Mouse (Mus musculus): ENCODE measurements around the gene Vps26c. TPM values are rescaled to one million over a fixed set of nuclear protein-coding genes. Genes with fewer than 3 reads are reported as not detected.
A peak's percentile ranks its signal among the peaks of the same experiment; 100 is the strongest.

Gene Vps26c
- 45.7 and 47.6 TPM in 2 replicates for polyA plus RNA-seq (2012; rRNA removed)

DNA sequence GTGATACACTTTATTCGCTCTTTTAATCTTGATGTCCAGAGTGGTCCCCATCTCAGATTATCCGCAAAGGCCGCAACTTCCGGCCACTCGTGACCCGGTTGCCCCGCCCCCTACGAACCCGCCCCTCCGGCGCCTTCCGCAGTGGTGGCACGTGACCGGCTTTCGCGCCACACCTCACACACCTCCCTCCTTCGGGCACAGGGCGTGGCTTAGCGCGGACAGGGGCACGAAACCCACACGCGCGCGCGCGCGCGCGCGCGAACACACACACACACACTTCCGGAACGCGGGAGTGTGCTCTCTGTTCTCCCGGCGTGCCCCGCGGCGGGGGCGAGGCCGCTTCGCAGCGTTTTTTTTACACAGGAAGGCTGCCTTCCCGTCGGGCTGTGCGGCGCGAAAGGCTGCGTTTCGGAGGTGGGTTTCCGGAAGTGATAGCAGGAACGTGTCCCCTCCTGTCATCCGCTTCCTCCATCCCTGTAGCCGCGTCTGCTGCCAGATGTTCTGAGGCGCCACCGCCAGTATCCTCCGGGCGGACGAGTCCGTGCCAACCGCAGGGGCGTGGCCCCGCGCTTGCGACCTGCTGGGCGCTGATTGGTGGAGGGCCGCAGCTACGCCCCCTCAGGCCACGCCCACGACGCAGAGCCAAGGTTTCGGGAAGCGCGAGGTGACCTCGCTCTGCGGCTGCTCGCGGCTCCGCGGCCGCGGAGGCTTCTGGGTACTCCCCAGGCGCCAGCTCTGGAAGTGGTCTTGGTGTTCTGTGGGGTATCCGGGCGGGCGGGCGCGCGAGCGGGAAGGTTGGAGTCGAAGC lies at the start of gene Vps26c:
Gene Vps26c (minus strand): TSS at position 487 of the 808 bp plus-strand sequence.
- peak; percentile 94 to 96 for DNase-seq (ENCODE audit: extremely low spot score in 1 of 2, low spot score in 1 of 2)

DNA sequence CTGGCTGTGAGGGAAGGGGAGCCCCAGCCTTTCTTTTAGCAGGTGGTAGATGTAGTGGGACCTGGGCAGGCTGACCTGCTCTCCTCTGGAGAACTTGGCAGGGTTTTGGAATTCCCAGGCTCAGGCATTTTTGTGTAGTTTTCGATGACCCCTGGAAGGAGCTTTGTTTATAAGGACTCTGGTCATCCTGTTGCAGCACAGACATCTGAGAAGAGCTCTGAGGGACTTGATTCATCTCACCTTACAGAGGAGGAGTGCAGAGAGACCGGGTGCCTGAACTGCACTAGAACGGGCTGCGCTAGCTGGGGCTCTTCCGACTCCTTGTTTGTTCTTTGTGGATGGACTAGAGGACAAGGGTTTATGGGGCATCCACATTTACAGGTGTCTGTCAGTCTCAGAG lies 49.1 kb upstream of the Vps26c start:
- DNase-seq (ENCODE audit: extremely low spot score in 1 of 2, low spot score in 1 of 2) = no peak

DNA sequence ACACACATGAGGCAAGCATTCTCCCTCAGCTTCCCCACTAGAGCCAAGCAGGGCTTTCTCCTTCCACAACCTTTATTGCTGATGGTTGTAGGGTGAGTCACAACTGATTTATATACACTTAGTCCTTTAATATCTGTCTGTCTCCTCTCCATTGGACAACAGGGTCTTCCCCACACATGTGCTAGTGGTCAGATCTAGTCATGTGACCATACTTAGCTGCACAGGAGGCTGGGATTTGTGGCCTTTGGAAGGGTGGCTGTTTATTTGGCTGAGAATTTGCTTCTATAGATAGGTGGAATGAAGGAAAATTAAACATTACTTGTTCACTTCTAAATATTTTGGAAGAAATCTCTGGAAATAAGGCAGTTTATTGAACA lies 48.1 kb upstream of the Vps26c start:
- DNase-seq (ENCODE audit: extremely low spot score in 1 of 2, low spot score in 1 of 2) = no peak

DNA sequence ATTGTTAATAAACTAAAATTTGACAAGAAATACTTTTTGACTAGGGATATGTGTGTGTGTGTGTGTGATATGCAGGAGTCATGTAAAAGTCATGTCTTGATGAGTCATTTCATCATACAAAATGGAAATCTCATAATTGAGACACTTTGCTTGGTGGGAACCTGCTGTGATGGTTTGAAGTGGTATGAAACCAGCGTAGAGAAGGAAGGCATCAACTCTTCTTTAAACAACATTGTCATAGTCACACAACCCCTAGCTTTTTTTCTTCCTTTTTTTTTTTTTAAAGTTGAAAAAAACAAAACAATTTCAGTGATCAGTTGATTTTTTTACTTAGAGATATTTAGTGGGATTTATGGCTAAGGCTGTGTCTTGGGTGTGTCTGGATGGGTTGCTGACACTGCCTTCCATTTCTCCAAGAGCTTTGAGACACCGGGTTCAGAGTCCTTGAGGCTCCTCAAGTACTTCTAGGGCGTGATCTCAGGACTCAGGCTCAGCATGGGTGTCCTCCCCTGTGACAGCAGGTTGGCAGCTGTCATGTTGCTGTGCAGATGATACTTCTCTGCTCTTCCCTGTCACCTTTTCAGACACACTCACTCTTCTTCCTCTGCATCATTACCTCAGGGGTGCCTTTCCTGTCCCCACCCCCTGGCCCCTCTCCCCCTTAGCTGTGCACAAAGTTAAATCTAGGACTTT lies 47.5 kb upstream of the Vps26c start:
- DNase-seq (ENCODE audit: extremely low spot score in 1 of 2, low spot score in 1 of 2) = no peak

DNA sequence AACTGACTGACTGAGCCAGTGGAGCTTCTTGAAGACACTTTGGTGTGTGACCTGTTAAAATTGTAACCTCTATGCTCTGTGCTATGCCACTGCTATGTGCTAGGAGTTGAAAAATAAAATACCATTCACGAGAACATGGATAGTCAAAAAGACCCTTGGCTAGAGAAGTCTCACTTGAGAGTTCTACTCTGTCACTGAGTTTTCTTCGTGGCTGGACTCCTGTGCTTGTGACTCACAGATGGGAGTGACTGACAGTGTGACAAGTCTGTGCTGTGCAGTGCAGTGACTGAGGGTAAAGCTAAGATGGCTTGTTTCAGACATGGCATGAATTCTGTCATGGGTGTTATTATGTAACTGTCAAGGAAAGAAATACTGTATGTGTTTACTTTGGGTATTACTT lies 45.8 kb upstream of the Vps26c start:
- DNase-seq (ENCODE audit: extremely low spot score in 1 of 2, low spot score in 1 of 2) = no peak

DNA sequence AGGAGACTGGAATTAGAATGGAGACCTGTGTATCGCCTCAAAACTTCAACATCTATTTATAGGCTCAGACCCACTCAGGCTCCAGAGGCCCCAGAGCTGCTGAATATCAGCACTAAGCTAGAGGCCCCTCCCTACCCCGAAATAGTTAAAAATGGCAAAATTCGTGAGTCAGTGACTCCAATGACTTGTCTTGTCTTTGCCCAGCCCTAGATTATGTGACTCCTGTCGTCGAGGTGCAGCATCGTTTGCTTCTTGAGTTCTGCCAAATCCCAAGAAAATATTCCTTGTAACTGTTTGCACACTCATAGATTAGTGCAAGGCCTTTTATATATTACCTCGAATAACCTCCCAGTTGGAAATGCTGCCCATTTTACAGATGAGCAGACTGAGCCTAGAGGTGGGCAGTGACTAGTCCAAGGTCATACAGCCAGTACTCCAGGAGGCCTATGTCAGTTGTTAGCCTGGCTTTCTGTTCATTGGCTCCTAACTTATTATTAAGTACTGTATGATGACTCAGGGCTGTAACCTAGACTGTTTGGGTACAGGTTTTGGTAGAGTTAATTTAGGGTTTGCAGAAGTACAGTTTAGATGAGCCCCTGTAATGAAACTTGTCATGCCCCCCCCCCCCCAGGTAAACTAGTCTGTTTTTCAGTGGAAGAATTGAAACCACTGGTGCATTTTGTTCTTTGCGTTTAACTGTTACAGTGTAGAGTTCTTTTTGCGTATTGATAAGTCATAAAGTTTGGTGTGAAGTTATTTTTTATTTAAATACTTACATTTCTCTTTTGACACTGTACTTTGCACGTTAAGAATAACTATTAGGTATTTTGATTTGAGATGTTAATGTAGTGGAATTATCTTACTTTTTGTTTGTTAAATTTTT lies 44.7 kb upstream of the Vps26c start:
- DNase-seq (ENCODE audit: extremely low spot score in 1 of 2, low spot score in 1 of 2) = no peak

DNA sequence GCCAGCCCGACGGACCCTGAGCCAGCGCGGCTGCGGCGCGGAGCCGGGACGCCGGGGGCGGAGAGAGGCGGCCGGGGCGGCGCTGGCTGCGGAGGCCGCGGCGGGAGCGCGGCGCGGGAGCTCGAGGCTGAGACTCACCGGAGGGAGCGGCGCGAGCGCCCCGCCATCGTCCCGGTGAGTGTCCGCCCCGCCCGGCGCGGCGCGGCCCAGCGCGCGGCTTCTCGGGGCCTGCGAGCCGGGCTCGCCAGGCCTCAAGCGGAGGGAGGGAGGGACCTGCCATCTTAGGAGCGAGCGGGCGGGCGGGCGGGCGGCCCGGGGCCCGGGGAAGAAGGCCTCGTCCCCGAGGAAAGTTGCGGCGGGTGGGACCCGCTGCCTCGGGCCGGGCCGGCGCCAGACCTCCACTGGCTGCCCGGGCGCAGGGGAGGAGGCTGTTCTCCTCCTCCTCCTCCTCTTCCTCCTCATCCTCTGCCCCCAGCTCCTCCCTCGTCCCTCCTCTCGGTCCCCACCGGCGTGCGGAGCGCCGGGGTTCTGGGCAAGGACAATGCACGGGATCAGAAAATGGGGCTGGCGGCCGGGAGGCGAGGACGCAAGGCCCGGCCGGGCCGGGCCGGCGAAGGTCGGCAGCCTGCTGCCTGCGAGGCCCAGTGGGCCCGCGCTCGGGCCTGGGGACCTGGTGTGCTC lies 43.9 kb upstream of the Vps26c start:
- peak in 1 of 2 experiments; percentile 32 for DNase-seq (ENCODE audit: extremely low spot score in 1 of 2, low spot score in 1 of 2)

DNA sequence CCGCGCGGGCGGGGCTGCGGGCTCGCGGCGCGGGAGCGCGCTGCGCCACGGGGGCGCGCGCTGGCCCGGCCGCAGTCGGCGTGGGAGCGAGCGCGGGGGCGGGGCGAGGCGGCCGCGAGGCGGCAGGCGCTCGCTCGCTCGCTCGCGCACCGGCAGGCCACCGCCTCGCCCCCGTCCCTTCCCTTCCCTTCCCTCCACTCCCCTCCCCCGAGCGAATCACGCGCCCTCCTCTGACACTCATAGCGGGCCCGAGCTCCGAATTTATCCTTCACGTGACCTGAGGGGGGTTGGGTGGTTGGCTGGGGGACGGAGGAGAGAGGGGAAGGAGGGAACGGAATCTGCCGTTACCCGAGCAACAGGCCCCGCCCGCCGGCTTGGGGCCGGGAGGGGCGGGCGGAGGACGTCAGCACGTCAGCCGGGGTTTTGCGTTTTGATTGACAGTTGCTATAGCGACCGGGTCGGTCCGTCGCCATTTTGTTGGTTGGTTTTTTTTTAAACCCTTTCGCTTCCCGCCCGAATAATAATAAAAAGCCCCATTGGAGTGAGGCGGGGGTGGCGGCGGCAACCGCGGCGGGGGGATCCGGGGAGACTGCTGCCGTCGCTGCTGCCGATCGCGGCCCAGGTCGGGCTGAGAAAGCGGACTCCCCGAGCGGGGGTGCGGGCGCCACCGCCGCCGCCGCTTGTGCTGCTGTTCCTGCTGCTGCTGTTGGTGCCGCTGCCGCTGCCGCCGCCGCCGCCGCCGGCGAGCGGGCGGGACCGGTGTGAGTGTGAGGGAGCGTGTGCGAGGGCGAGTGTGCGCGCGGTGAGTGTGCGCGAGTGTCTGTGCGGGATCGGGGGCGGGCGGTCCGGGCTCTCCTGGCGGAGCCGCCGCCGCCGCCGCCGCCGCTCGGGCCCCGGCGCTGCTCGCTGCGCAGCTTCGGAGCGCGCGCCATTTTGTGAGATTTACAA lies 42.9 kb upstream of the Vps26c start, which contains the start of gene Dyrk1a:
Gene Dyrk1a (plus strand): TSS at position 782 of the 948 bp plus-strand sequence.
- peak; percentile 95 to 98 for DNase-seq (ENCODE audit: extremely low spot score in 1 of 2, low spot score in 1 of 2)

DNA sequence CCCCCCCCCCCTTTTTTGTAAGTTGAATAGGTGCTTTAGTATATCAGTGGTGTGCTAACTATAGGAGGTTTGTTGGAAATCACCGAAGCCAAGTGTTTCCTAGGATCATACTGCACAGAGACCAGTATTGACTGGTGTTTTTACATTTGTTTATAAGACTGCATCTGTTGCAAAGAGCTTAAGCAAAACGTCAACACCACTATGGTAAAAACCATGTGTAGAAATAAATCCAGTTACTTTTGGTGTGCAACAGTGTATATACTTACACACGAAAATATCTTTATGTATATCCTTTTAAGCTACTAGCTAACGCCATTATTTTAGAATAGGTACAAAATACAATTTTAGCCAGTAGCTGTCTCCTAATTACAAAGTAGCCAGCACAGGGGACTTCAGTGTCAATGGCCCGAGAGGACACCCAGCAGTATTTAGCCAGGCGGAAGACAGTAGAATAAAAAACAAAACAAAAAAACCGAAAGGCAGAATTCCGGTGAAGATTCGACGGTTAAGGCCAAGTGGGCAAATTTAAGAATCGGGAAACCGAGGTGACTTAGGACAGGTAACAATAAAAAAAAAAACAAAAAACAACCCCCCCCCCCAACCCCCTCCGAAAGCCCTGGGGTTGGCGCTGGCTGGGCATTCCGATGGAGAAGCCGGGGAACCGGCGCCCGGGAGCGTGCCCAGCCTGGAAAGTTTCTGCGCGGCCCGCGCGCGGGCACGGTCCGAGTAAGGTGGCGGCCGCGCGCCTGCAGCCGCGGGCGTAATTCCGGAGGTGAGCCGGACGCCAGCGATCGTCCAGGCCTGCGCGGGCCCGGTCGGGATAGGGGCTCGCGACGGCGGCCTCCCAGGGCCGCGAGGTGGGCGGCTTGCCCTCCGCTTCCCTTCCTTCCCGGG lies 42.0 kb upstream of the Vps26c start:
- DNase-seq (ENCODE audit: extremely low spot score in 1 of 2, low spot score in 1 of 2) = peak in 1 of 2 experiments; percentile 65

DNA sequence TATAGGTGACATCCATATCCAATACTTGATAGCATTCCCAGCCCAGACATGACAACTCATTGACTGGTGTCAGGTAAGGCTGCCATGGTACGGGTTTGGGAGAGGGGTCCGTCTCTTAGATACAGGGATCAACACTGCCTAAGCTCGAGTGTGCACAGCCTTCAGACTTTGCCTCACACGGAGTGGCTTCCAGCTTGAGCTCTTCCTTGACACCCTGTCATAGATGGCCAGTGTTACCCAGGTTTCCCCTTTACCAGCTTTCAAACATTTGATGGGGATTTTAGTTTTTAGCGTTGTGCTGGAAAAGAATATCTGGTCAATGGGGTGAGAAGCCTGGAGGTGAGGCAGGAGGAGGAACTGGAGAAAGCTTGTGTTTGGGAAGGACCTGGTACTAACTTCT lies 41.1 kb upstream of the Vps26c start:
- DNase-seq (ENCODE audit: extremely low spot score in 1 of 2, low spot score in 1 of 2) = no peak

DNA sequence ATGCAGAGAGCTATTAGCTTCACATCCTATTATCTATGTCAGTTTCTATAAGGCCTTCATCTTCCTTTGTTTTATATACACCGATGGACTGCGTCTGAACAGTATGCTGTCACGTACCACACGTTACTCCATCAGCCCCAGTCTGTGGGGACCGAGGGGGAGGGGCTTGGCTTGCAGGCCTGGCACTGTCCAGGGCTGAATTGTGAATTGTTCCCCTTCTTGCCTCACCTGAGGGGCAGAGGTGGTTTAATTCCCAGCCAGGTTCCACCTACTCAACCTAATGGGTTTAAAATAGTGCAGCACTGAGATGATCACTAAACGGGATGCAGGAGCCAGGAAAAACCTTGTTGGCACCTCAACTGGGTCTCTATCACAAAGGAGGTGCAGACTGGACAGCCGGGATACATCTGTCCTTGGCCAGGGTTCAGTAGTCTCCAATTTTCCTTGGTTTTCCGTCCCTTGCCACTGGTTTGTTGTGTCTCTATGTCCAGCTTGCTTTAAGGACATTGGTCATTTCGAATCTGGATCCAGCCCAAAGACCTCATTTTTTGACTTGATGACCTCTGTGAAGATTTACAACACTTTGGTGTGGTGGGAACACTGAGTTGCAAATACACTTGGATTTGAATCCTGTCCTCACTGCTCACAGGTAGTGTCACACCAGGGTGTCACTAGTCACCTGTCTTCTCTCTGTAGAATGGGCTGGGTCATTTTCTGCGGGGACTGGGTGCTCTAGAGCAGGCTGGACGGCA lies 40.4 kb upstream of the Vps26c start:
- no peak for DNase-seq (ENCODE audit: extremely low spot score in 1 of 2, low spot score in 1 of 2)

DNA sequence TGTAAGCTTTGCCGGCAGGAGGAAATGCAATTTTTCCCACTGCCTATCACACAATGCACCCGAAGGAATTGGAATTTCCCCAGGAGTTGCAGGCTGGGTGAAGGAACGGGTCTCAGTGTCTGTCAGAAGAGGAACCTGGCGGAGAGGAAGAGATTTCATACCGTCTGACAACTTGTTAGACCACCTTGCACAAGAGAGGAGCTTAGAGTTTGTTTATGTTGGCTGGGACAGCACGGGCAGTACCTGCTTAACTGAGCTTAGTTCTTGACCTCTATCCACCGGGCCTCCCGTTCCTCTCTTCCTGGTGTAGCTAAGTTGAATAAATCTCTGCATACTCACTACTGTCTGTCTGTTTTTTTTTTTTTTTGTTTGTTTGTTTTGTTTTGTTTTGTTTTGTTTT lies 39.5 kb upstream of the Vps26c start:
- DNase-seq (ENCODE audit: extremely low spot score in 1 of 2, low spot score in 1 of 2) = no peak

DNA sequence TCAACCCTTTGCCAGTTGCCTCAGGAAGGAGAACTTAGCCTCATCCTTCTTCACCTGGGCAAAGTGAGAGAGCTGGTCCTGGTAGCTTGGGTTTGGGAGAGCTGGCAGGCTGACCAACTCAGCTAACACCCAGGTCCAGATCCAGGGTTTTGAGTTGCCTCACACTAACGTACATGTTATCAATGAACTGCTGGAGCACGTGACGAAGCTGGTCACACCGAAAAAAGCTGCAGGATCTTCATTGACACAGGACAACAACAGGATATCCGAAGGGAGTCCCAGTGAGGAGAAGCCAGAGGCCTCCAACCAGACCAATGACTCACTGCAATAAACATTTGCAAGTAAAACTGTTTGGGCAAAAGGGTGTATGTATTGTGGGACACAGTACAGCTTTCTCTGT lies 34.0 kb upstream of the Vps26c start:
- DNase-seq (ENCODE audit: extremely low spot score in 1 of 2, low spot score in 1 of 2) = no peak

DNA sequence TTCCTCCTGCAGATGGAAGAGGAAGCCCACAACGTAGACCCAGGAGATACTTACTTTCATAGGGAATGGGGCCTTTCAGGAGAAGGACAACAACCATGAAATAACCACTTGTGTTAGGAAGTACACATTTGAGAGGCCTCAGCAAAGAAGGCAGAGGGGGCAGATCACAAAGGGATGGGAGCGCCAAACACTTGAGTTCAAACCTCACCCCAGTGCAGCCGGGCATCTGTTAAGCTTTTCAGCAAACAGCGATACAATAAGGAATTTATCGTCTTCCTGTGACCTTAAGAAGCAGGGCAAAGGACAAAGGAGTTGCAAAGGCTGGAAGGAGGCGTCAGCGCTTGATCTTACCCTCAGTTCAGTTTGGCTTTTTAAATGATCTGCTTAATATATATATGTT lies 33.2 kb upstream of the Vps26c start:
- no peak for DNase-seq (ENCODE audit: extremely low spot score in 1 of 2, low spot score in 1 of 2)

DNA sequence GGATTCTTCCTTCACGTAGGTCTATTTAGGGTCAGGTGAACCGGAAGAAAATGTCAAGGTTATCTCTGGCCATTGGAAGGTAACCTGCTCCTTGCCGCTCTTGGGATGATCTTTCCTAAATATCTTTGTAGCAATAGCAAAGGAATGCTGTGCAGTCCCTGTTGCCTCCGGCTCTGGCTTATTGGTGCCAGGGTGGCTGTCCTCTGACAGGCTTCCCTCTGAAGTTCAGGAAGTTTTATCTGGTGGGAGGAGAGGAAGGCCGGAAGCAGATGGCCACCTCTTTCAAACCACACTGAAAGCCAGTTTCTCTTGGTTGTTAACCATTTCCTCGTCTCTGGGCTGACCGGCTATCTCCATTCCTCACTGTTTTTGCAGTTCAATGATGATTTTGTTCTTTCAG lies 32.7 kb upstream of the Vps26c start:
- DNase-seq (ENCODE audit: extremely low spot score in 1 of 2, low spot score in 1 of 2) = no peak

DNA sequence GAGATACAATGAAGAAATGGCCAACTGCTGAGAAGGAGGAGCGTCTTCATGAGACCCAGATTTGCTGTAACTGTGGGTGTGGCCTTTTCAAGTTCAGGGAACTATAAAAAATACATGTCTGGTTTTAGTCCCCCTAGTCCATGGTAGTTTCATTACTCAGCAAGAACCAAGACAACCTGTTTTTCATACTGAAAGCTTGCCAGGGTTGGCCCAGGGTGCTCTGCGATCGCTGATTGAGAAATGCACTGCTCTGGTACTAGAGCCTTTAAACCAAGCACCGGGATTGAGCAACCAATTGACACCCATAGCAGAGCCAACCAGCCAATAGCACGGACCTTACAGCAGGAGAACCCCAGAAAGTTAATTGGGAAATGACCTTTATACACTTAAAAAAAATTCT lies 29.6 kb upstream of the Vps26c start:
- no peak for DNase-seq (ENCODE audit: extremely low spot score in 1 of 2, low spot score in 1 of 2)

DNA sequence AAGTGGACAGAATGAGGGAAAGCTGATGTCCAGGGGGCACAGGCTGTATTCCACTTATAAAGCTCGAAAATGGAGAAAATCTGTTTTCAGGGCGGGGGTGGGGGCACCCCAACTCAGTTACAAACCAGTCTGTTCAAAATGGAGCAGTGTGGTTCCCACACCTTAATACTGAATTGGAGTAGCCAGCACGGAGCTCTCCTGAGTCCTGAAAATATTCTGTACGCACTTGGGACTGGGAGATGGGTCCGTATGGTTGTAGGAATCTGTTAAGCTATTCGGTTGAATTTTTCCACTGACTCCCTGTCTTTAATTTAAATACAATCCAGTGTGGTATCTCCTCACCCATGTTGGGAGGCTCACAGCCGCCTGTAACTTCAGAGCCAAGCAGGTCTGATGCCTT lies 28.7 kb upstream of the Vps26c start:
- DNase-seq (ENCODE audit: extremely low spot score in 1 of 2, low spot score in 1 of 2) = no peak

DNA sequence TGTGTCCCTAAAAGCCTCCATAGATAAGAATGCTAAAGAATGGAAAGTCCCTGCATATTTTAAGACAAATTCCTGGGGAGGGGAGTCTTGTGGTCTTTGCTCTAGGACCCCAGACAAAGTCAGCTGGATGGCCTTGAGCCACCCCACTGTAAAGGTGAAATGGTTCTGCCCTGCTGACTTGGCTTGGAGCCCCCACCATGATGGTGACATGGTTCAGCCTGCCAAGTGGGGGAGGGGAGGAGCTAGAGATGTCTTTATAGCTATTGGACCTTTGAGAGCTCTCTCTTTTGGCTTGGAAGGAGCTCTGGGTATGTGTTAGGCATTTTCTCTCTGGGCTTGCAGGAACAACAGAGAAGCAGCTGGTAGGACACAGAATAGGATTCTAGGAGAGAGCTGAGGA lies 25.3 kb upstream of the Vps26c start:
- DNase-seq (ENCODE audit: extremely low spot score in 1 of 2, low spot score in 1 of 2) = no peak
